Mouse (Mus musculus): ENCODE data around the gene Pcbp3. TPM values are rescaled to one million over a fixed set of nuclear protein-coding genes. Genes with fewer than 3 reads are reported as not detected.

The Pcbp3 gene
- total RNA-seq, 2 experiments from 2014 or later = 60.0 to 65.1 TPM

DNA sequence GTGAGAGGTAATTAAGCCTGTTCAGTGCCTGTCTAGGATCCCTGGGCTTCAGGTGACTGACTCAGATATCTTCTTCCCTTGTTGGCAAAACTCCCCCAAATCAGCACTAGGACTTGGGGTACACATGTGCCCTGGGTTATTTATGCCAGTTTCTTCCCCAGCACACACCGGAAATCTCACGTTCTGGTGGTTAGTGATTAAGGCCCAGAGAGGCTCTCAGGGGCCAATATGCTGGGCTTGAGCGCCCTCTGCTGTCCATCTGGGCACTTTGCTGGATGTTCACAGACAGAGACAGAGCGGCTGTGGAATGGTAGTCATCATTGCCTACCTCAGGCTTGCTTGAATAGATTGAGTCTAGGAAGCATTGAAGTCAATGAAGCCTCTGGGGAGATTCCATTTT is 226.7 kb downstream of the Pcbp3 start:
- peak; percentile 85 to 86 for DNase-seq (ENCODE audit: low spot score in 2 of 2)

- no peak for DNase-seq (ENCODE audit: low spot score in 2 of 2)
Observed at GRCm38 (mm10) chr10:76733677-76734068, 228.0 kb downstream of the Pcbp3 start.

- DNase-seq (ENCODE audit: low spot score in 2 of 2) = peak; percentile 77 to 82
Observed at GRCm38 (mm10) chr10:76732881-76733676, 228.6 kb downstream of the Pcbp3 start.

DNA sequence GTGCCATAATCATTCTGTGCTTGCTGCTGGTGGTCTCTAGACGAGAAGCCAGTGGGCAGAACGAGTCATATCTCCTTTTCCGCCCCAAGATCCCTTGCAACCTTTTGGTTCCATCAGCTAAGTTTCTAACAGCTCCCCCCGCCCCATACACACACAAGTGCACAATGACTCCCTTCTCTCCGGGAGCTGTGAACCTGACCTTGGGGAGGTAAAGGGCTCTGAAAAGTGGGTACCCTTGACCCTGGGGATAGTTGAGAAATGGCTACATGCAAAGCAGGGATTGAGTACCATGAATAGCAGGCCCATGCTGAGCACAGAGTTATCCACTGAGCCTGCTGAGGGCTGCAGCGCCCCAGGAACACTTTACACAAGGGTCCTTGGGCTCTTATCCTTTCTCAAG is 229.3 kb downstream of the Pcbp3 start:
- DNase-seq (ENCODE audit: low spot score in 2 of 2) = peak in 1 of 2 experiments; percentile 0

DNA sequence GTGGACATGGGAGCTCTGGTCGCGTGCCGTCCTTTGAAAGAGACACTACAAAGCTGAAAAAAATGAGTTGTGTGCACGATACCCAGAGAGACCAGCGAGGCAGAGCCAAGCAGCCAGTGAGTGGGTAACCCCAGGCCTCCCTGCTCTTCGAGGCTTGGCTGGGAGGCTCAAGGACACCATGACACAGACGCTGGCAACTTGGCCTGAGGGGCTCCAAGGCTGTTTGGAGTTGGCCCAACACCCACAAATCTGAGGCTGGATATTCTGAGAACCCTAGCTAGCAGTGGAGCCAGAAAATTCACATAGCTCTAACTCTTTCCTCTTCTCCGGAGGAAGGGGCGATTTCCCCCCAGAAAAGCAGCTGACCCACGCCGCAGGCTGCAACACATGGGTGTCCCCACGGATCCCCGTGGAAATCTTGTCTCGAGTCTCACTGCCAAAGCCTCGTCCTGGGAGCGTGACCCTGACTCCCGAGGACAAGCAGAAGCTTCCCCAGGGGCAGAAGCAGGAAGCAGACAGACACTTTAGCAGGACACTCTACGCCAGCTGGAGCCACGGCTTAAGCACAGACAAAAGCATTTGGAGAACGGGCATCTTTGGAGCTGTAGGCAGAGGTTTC is 230.0 kb downstream of the Pcbp3 start:
- peak in 1 of 2 experiments; percentile 8 for DNase-seq (ENCODE audit: low spot score in 2 of 2)

DNA sequence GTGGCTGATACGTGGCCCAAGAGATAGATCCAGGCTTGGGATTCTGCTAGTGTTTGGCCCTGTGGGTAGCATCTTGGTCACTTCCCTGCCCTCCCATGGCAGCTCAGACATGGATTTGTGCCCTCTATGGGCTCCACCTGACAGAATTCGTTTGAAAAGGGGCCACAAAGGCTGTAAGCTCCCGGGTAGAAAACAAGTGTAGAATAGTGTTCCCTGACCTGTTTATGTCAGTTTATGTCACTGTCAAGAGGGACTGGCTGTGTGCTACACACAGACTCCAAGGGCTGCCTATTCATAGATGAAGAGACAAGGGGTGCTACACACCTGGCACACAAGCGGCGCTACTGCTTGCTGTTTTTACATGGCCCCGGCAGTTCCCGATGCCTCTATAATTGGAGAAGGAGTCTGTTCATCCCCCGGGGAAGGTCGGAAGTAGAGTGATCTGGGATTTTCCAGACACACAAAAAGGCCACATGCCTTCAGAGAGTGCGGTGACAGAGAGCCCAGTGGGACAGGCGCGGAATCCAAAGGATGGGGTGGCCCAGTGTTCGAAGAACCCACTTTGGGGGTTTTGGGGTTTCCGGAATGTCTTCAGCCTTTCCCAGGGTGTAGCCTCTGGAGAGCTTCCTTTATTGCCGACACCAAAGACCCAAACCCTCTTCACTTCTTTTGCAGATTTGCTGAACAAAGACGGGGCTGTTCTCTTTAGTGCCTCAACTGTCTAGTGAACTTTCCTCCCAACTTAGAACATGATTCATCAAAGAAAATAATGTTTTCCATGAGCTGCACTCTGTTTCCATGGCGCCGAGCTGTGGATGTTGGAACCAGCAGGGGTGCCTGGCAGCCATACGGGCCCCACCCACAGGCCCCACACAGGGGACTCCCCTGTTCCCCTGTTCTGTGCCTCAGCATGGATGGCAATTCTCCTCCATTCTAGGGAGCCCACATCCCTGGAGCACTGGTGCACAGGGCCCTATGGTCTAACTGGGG is 231.8 kb downstream of the Pcbp3 start:
- DNase-seq (ENCODE audit: low spot score in 2 of 2) = peak; percentile 57 to 70

- DNase-seq (ENCODE audit: low spot score in 2 of 2) = peak; percentile 36 to 73
Observed at GRCm38 (mm10) chr10:76728369-76728768, 233.3 kb downstream of the Pcbp3 start.

DNA sequence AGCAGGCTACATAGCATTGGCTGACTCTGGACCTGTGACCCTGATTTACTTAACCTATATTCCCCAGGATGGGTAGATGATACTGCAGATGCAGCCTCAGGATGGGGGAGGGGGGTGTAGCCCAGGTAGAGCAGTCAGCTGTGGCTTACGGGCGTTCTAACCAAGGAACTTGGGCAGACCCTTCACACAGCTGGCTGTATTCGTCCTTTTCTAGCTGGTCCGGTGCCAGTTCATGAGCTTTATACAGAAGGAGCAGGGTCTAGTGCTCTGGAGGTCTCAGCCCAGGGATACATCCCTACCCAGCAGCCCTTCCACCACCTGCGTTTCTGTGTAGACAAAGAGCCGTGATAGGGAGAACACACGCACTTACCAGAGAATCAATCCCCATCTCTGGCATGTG is 234.4 kb downstream of the Pcbp3 start:
- peak in 1 of 2 experiments; percentile 0 for DNase-seq (ENCODE audit: low spot score in 2 of 2)

- DNase-seq (ENCODE audit: low spot score in 2 of 2) = no peak
Observed at GRCm38 (mm10) chr10:76726866-76727265, 234.8 kb downstream of the Pcbp3 start.

DNA sequence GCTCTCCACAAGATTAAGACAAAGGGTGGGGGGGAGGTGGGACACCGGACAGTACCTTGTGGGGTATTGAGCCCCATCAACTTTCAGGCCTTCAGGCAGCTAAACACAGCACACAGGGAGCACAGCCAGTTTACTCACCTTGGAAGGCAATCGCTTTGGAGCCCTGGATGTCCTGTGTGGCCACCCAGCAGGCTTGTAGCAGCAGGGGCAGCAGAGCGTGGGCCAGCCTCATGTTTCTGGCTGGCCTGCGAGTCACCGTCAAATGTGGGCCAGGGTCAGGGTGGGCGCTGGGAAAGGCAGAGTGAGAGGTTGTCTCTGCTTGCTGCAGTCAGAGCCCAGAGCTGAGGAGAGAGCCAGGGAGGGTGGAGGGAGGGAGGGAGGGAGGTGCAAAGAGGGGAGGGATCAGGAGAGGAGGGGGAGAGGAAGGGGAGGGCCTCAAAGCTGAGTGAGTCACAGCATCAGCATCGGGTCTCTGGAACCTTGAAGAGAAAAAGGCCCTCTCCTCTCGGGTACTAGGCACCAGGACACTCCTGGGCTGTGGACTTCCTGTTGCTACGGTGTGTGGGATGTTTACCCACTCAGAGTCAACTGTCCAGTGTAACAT is 235.9 kb downstream of the Pcbp3 start, which contains the start of gene Col6a1:
Col6a1 (minus strand) TSS at position 487 of the 604 bp plus-strand sequence.
- DNase-seq (ENCODE audit: low spot score in 2 of 2) = peak in 1 of 2 experiments; percentile 2

DNA sequence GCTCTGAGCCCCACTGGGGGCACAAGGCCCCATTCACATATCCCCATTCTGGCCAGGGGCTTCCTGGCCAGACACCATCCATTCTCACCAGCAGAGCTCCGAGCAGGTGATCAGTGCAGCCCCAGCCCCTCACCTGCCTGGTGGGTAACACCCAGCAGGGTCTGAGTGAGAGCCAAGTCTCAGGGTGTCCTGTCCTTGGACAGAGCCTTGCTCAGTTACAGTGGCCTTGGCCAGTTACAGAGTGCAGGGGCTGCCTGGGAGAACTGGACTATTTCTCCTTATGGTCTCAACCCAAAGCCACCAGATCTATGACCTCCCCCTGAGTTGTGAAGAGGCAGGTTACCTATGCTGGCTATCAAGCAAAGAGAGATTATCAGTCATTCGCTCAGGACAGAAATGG is 236.6 kb downstream of the Pcbp3 start:
- peak in 1 of 2 experiments; percentile 0 for DNase-seq (ENCODE audit: low spot score in 2 of 2)

GRCm38 (mm10) chr10:76724231-76724736 is 237.4 kb downstream of the Pcbp3 start:
- DNase-seq (ENCODE audit: low spot score in 2 of 2) = no peak

GRCm38 (mm10) chr10:76722751-76723450 is 238.8 kb downstream of the Pcbp3 start:
- DNase-seq (ENCODE audit: low spot score in 2 of 2) = no peak

DNA sequence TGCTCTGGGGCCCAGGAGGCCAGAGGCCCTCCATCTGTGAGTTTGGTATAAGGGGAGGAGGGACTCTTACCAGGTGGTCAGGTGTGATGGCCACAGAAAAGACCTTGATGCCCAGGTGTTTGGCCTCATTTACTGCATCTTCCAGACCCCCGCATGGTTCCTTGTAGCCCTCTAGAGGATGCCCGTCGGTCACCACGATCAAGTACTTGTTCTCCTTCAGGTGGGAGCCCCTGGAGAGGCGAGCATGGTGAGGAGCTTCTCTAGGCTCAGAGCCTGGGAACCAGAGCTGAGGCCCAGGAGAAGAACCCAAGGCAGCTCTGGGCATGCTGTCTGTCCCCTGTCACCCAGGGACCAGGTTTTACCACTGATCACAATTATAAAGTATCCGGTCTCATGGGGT is 239.9 kb downstream of the Pcbp3 start:
- DNase-seq (ENCODE audit: low spot score in 2 of 2) = no peak

GRCm38 (mm10) chr10:76721216-76721615 is 240.5 kb downstream of the Pcbp3 start:
- DNase-seq (ENCODE audit: low spot score in 2 of 2) = no peak

GRCm38 (mm10) chr10:76717631-76718030 is 244.1 kb downstream of the Pcbp3 start:
- DNase-seq (ENCODE audit: low spot score in 2 of 2) = no peak

DNA sequence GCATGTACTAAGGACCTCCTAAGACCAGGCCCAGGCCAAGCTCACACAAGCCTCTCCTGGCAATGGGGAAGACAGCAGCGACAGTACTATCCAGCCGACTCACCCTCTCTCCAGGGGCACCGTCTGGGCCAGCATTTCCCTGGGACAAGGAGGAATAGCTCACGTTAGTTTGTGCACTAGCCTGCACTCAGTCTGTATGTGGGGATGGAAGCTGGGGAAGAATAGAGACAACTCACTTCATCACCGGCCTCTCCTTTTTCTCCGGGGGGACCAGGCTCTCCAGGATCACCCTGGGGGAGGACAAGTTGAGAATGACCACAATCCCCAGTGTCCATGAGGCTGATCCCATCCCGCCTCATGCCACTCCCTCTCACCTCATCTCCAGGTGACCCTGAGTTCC is 244.7 kb downstream of the Pcbp3 start:
- DNase-seq (ENCODE audit: low spot score in 2 of 2) = no peak

- DNase-seq (ENCODE audit: low spot score in 2 of 2) = no peak
Observed at GRCm38 (mm10) chr10:76714303-76714702, 247.4 kb downstream of the Pcbp3 start.

DNA sequence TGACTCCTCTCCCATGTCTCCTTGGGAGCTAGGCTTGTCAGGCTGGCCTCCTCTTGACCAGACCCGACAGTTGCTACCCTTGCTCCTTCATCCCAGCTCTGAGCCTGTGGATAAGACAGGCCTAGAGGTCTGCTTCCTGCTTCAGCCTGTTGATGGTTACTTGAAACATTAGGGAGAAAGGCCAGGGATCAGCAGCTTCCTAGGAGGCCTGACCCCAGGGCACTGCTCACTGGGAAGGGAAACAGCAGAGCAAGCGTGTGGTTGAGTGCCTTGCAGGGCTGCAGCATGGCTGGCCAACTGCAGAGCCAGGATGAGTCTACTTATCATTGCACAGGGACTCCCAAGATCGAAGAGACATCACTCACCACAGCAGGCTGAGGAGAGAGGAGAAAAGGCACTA is 249.2 kb downstream of the Pcbp3 start:
- no peak for DNase-seq (ENCODE audit: low spot score in 2 of 2)
